ENCODE assay signal across 25 mouse cellular contexts in the genomic region with DNA sequence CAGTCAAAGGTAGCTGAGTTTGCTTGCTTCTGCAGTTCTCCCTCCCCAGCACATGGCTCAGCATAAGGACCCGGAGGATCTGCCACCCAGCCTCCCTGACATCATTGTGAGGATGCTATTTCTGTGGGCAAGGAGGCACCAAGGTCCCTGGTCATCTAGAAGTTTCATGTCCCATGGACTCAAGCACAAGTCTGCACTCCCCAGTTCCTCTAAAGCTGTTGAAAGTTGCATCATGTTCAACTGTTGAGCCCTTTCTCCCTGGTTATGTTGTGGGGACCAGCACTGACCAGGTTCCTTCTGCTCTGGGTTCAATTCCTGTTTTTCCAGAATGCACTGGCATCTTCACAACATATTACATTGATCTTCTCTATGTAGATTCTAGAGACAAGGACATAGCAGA.
"Had no signal": no experiment of that assay in that cellular context is flagged by ENCODE, and none has a peak within 500 bp of the region (broad histone marks: within the 10 kb centered on the region; RNA-seq: fewer than 3 reads in every experiment).

No protein-coding gene starts in this region.

- H3K9ac ChIP-seq: intestine, embryonic 15.5 days; limb, embryonic 12.5 days; limb, embryonic 15.5 days; liver, embryonic 15.5 days; lung, embryonic 15.5 days; midbrain, embryonic 13.5 days; neural tube, embryonic 12.5 days; neural tube, embryonic 15.5 days had no signal

- DNase-seq: kidney, adult 2 months; kidney, postnatal 25 days; layer of hippocampus, adult 9-11 months; left cerebral cortex, postnatal 4 days; lung, adult 18-20 months; lung, postnatal 14 days; lung, postnatal 4 days; right cerebral cortex, adult 18-20 months; right cerebral cortex, postnatal 14 days; right cerebral cortex, postnatal 4 days; thymus, postnatal 25 days had no signal

- H3K36me3 ChIP-seq: intestine, embryonic 15.5 days; limb, embryonic 12.5 days; limb, embryonic 15.5 days; liver, embryonic 15.5 days; lung, embryonic 15.5 days; midbrain, embryonic 10.5 days; midbrain, embryonic 13.5 days; neural tube, embryonic 12.5 days; neural tube, embryonic 15.5 days had no signal

- H3K4me2 ChIP-seq: intestine, embryonic 15.5 days; limb, embryonic 12.5 days; limb, embryonic 15.5 days; liver, embryonic 11.5 days; liver, embryonic 15.5 days; lung, embryonic 15.5 days; midbrain, embryonic 13.5 days; neural tube, embryonic 12.5 days; neural tube, embryonic 15.5 days had no signal

- ATAC-seq: intestine, embryonic 15.5 days; midbrain, embryonic 13.5 days; midbrain, embryonic 16.5 days had no signal

- H3K9me3 ChIP-seq: intestine, embryonic 15.5 days; limb, embryonic 12.5 days; limb, embryonic 15.5 days; liver, embryonic 15.5 days; lung, embryonic 15.5 days; midbrain, embryonic 13.5 days; neural tube, embryonic 12.5 days; neural tube, embryonic 15.5 days had no signal

- H3K27ac ChIP-seq: intestine, embryonic 15.5 days; kidney, postnatal 0 days; layer of hippocampus, adult 2 months; limb, embryonic 12.5 days; limb, embryonic 15.5 days; liver, embryonic 15.5 days; lung, embryonic 15.5 days; midbrain, embryonic 10.5 days; midbrain, embryonic 13.5 days; neural tube, embryonic 12.5 days; neural tube, embryonic 15.5 days had no signal

- H3K4me1 ChIP-seq: intestine, embryonic 15.5 days; limb, embryonic 15.5 days; liver, embryonic 15.5 days; lung, embryonic 15.5 days; midbrain, embryonic 10.5 days; midbrain, embryonic 13.5 days; neural tube, embryonic 12.5 days; neural tube, embryonic 15.5 days had no signal

- H3K4me3 ChIP-seq: intestine, embryonic 15.5 days; layer of hippocampus, adult 2 months; limb, embryonic 12.5 days; limb, embryonic 15.5 days; liver, embryonic 15.5 days; lung, embryonic 15.5 days; megakaryocyte, embryonic 14.5 days; midbrain, embryonic 10.5 days; midbrain, embryonic 13.5 days; neural tube, embryonic 12.5 days; neural tube, embryonic 15.5 days had no signal

- H3K27me3 ChIP-seq: intestine, embryonic 15.5 days; limb, embryonic 12.5 days; limb, embryonic 15.5 days; liver, embryonic 15.5 days; lung, embryonic 15.5 days; midbrain, embryonic 13.5 days; neural tube, embryonic 12.5 days; neural tube, embryonic 15.5 days had no signal
